Mouse (Mus musculus): ENCODE measurements around the gene Bri3.
"Not testable (repeated sequence)": the region's sequence is repeated elsewhere in the genome, so short reads cannot be mapped to it uniquely, and the experiment has no call there.

Gene Bri3

GRCm38 (mm10) chr5:144294908-144295307 lies 50.7 kb downstream of the Bri3 start:
- no peak for DNase-seq (ENCODE audit: low spot score in 2 of 2)

GRCm38 (mm10) chr5:144295357-144295756 lies 51.1 kb downstream of the Bri3 start:
- no peak for DNase-seq (ENCODE audit: low spot score in 2 of 2)

GRCm38 (mm10) chr5:144296090-144296604 lies 51.9 kb downstream of the Bri3 start:
- DNase-seq (ENCODE audit: low spot score in 2 of 2), result no peak

GRCm38 (mm10) chr5:144303071-144303470 lies 58.8 kb downstream of the Bri3 start:
- no peak for DNase-seq (ENCODE audit: low spot score in 2 of 2)

GRCm38 (mm10) chr5:144308929-144309328 lies 64.7 kb downstream of the Bri3 start:
- DNase-seq (ENCODE audit: low spot score in 2 of 2), result no peak

- no peak for DNase-seq (ENCODE audit: low spot score in 2 of 2)
Measured at GRCm38 (mm10) chr5:144312183-144312582, 67.9 kb downstream of the Bri3 start.

GRCm38 (mm10) chr5:144313335-144313734 lies 69.1 kb downstream of the Bri3 start:
- no peak for DNase-seq (ENCODE audit: low spot score in 2 of 2)

GRCm38 (mm10) chr5:144314731-144315494 lies 70.7 kb downstream of the Bri3 start:
- no peak for DNase-seq (ENCODE audit: low spot score in 2 of 2)

GRCm38 (mm10) chr5:144316442-144316841 lies 72.2 kb downstream of the Bri3 start:
- DNase-seq (ENCODE audit: low spot score in 2 of 2), result no peak

GRCm38 (mm10) chr5:144317426-144317825 lies 73.2 kb downstream of the Bri3 start:
- no peak for DNase-seq (ENCODE audit: low spot score in 2 of 2)

- no peak for DNase-seq (ENCODE audit: low spot score in 2 of 2)
Measured at GRCm38 (mm10) chr5:144318286-144318685, 74.0 kb downstream of the Bri3 start.

GRCm38 (mm10) chr5:144321681-144322080 lies 77.4 kb downstream of the Bri3 start:
- no peak for DNase-seq (ENCODE audit: low spot score in 2 of 2)

- DNase-seq (ENCODE audit: low spot score in 2 of 2), result no peak
Measured at GRCm38 (mm10) chr5:144322717-144323116, 78.5 kb downstream of the Bri3 start.

GRCm38 (mm10) chr5:144334010-144334409 lies 89.8 kb downstream of the Bri3 start:
- no peak for DNase-seq (ENCODE audit: low spot score in 2 of 2)

GRCm38 (mm10) chr5:144335357-144335756 lies 91.1 kb downstream of the Bri3 start:
- DNase-seq (ENCODE audit: low spot score in 2 of 2), result not testable (repeated sequence)

- no peak for DNase-seq (ENCODE audit: low spot score in 2 of 2)
Measured at GRCm38 (mm10) chr5:144338787-144339186, 94.5 kb downstream of the Bri3 start.

- DNase-seq (ENCODE audit: low spot score in 2 of 2), result no peak
Measured at GRCm38 (mm10) chr5:144341085-144341484, 96.8 kb downstream of the Bri3 start.

GRCm38 (mm10) chr5:144344592-144344991 lies 100.4 kb downstream of the Bri3 start:
- no peak for DNase-seq (ENCODE audit: low spot score in 2 of 2)

- no peak for DNase-seq (ENCODE audit: low spot score in 2 of 2)
Measured at GRCm38 (mm10) chr5:144351185-144351584, 106.9 kb downstream of the Bri3 start.

GRCm38 (mm10) chr5:144352250-144353047 lies 108.2 kb downstream of the Bri3 start:
- DNase-seq (ENCODE audit: low spot score in 2 of 2), result no peak

- DNase-seq (ENCODE audit: low spot score in 2 of 2), result no peak
Measured at GRCm38 (mm10) chr5:144356776-144357455, 112.7 kb downstream of the Bri3 start.

GRCm38 (mm10) chr5:144357551-144357880 lies 113.3 kb downstream of the Bri3 start:
- DNase-seq (ENCODE audit: low spot score in 2 of 2), result no peak

Data from left cerebral cortex, adult 9 months (tissue).